Mouse (Mus musculus): ENCODE data around the gene Snrpf. TPM values are rescaled to one million over a fixed set of nuclear protein-coding genes. Genes with fewer than 3 reads are reported as not detected.

Gene Snrpf
- polyA plus RNA-seq (2015; fragmentation: Nextera tagmentation; extraction: Ambion mirVana): 103 and 107 TPM in 2 replicates

- Histone ChIP-seq H3K27me3 (no peaks in the 10 kb centered on the region), H3K36me3 (peaks cover 13% of the 10 kb centered on the region; the same call in 1 of the 2 replicates), H3K9ac (peak within 1 kb of the TSS; percentile 62), H3K27ac (replicated peaks) (peak within 1 kb of the TSS; percentile 76), H3K9me3 (replicated peaks) (no peaks in the 10 kb centered on the region), H3K4me3 (replicated peaks) (peak within 1 kb of the TSS; percentile 81), H3K4me2 (replicated peaks) (peak within 1 kb of the TSS; percentile 89), H3K4me1 (peaks cover 20% of the 10 kb centered on the region; the same call in 1 of the 2 replicates)
- under 1% methylated on average over 63 of the region's 63 CpGs for WGBS
- ATAC-seq (ENCODE audit: insufficient number of reproducible peaks, low FRiP score, low TSS enrichment, low read depth): peak; percentile 91
Measured at GRCm38 (mm10) chr10:93589281-93589848, at the start of gene Snrpf. Gene Snrpf, minus strand, starts transcription at chr10:93589706.

- Histone ChIP-seq H3K27me3 (no peaks in the 10 kb centered on the region; the same call in 1 of the 2 replicates), H3K27ac (replicated peaks) (no peak overlapping the region), H3K4me3 (replicated peaks) (no peak overlapping the region), H3K36me3 (no peaks in the 10 kb centered on the region), H3K9me3 (replicated peaks) (no peaks in the 10 kb centered on the region), H3K4me2 (replicated peaks) (no peak overlapping the region), H3K4me1 (peaks cover 8% of the 10 kb centered on the region), H3K9ac (no peak overlapping the region)
- 36% methylated on average over 9 of the region's 9 CpGs for WGBS
- no peak for ATAC-seq (ENCODE audit: insufficient number of reproducible peaks, low FRiP score, low TSS enrichment, low read depth)
Measured at GRCm38 (mm10) chr10:93635941-93636340, 46.4 kb upstream of the Snrpf start.

GRCm38 (mm10) chr10:93633971-93634370 is 44.5 kb upstream of the Snrpf start:
- Histone ChIP-seq H3K9ac (no peak overlapping the region), H3K4me2 (replicated peaks) (no peak overlapping the region), H3K27me3 (no peaks in the 10 kb centered on the region), H3K4me3 (replicated peaks) (no peak overlapping the region), H3K36me3 (no peaks in the 10 kb centered on the region), H3K27ac (replicated peaks) (no peak overlapping the region), H3K4me1 (no peaks in the 10 kb centered on the region), H3K9me3 (replicated peaks) (no peaks in the 10 kb centered on the region)
- ATAC-seq (ENCODE audit: insufficient number of reproducible peaks, low FRiP score, low TSS enrichment, low read depth): no peak
- WGBS: 92% methylated on average over 2 of the region's 2 CpGs

DNA sequence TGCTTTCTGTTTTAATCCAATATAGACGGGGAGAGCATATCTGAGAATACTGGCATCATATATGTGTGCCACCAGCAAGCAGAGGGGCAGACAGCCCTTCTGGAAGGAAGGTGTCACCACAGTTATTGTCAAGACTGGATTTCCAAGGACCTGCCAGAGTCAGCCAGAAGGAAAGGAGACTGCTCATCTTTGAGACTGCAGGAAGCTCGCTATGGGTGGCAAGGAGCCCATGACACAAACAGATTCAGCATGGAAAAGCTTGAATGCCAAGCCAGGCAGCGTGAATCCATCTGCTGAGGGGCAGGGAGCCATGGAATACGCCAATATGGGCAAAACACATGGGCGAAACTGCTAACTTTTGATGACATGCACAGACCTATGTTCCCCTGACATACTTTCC is 44.1 kb upstream of the Snrpf start:
- Histone ChIP-seq H3K36me3 (no peaks in the 10 kb centered on the region), H3K4me2 (replicated peaks) (no peak overlapping the region), H3K9ac (no peak overlapping the region), H3K27me3 (no peaks in the 10 kb centered on the region), H3K4me1 (no peaks in the 10 kb centered on the region), H3K4me3 (replicated peaks) (no peak overlapping the region), H3K27ac (replicated peaks) (no peak overlapping the region), H3K9me3 (replicated peaks) (no peaks in the 10 kb centered on the region)
- WGBS: 80% methylated on average over 5 of the region's 5 CpGs
- no peak for ATAC-seq (ENCODE audit: insufficient number of reproducible peaks, low FRiP score, low TSS enrichment, low read depth)

- Histone ChIP-seq H3K4me2 (replicated peaks) (no peak overlapping the region), H3K9ac (no peak overlapping the region), H3K27ac (replicated peaks) (no peak overlapping the region), H3K4me3 (replicated peaks) (no peak overlapping the region), H3K36me3 (no peaks in the 10 kb centered on the region), H3K4me1 (no peaks in the 10 kb centered on the region), H3K9me3 (replicated peaks) (no peaks in the 10 kb centered on the region), H3K27me3 (no peaks in the 10 kb centered on the region)
- 68% methylated on average over 4 of the region's 4 CpGs for WGBS
- no peak for ATAC-seq (ENCODE audit: insufficient number of reproducible peaks, low FRiP score, low TSS enrichment, low read depth)
Measured at GRCm38 (mm10) chr10:93632086-93632485, 42.6 kb upstream of the Snrpf start.

DNA sequence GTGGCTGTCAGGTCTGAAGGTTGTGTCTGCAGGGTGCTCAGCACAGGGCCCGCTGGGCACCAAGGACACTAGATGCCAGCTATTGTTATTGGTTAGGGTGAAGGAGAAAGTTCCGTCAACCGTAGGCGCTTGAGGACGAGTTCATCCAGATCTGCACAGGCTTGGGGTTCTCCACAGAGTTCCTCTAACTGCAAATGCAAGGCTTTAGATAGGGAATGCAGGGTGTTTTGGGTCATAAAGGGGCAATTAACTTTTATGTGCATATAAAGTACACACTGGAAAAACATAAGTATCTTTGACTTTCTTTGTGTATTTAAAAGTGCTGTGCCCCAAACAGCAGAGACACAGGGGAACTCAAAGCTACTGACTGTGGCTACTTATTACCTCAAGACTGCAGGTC is 40.8 kb upstream of the Snrpf start:
- no peak overlapping the region for H3K9ac ChIP-seq
- H3K36me3 ChIP-seq: no peaks in the 10 kb centered on the region
- H3K27me3 ChIP-seq: no peaks in the 10 kb centered on the region
- no peaks in the 10 kb centered on the region for H3K9me3 ChIP-seq (replicated peaks)
- H3K27ac ChIP-seq (replicated peaks): no peak overlapping the region
- ATAC-seq (ENCODE audit: insufficient number of reproducible peaks, low FRiP score, low TSS enrichment, low read depth): no peak
- H3K4me1 ChIP-seq: no peaks in the 10 kb centered on the region
- H3K4me3 ChIP-seq (replicated peaks): no peak overlapping the region
- 96% methylated on average over 5 of the region's 5 CpGs for WGBS
- H3K4me2 ChIP-seq (replicated peaks): no peak overlapping the region

DNA sequence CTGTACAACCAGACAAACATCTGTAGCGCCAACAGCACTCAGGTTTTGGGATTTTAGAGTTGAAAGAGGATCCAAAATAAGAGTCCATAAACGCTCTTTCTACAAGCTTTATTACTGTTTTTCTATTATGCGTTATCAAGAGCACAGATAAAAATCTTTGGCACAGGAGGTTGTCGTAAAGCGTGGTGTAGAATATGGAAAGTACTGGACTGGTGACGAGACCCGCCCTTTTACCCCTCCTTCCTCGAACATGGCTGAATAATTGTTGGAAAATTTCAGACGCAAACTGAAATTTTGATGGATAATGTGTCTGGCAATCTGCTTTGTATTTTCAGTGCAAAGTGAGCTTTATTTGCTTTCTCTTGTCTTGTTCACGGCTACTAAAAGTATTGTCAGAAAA is 34.6 kb upstream of the Snrpf start:
- H3K4me2 ChIP-seq (replicated peaks): no peak overlapping the region
- no peaks in the 10 kb centered on the region for H3K36me3 ChIP-seq
- H3K9me3 ChIP-seq (replicated peaks): no peaks in the 10 kb centered on the region
- H3K4me3 ChIP-seq (replicated peaks): no peak overlapping the region
- H3K4me1 ChIP-seq: no peaks in the 10 kb centered on the region
- no peak overlapping the region for H3K27ac ChIP-seq (replicated peaks)
- 55% methylated on average over 10 of the region's 10 CpGs for WGBS
- ATAC-seq (ENCODE audit: insufficient number of reproducible peaks, low FRiP score, low TSS enrichment, low read depth): no peak
- no peaks in the 10 kb centered on the region for H3K27me3 ChIP-seq
- H3K9ac ChIP-seq: no peak overlapping the region

- no peak overlapping the region for H3K9ac ChIP-seq
- H3K36me3 ChIP-seq: no peaks in the 10 kb centered on the region
- H3K27me3 ChIP-seq: no peaks in the 10 kb centered on the region
- no peak overlapping the region for H3K4me2 ChIP-seq (replicated peaks)
- 45% methylated on average over 9 of the region's 9 CpGs for WGBS
- H3K9me3 ChIP-seq (replicated peaks): no peaks in the 10 kb centered on the region
- no peak for ATAC-seq (ENCODE audit: insufficient number of reproducible peaks, low FRiP score, low TSS enrichment, low read depth)
- H3K4me3 ChIP-seq (replicated peaks): no peak overlapping the region
- no peaks in the 10 kb centered on the region for H3K4me1 ChIP-seq
- H3K27ac ChIP-seq (replicated peaks): no peak overlapping the region
Measured at GRCm38 (mm10) chr10:93623725-93624124, 34.2 kb upstream of the Snrpf start.

DNA sequence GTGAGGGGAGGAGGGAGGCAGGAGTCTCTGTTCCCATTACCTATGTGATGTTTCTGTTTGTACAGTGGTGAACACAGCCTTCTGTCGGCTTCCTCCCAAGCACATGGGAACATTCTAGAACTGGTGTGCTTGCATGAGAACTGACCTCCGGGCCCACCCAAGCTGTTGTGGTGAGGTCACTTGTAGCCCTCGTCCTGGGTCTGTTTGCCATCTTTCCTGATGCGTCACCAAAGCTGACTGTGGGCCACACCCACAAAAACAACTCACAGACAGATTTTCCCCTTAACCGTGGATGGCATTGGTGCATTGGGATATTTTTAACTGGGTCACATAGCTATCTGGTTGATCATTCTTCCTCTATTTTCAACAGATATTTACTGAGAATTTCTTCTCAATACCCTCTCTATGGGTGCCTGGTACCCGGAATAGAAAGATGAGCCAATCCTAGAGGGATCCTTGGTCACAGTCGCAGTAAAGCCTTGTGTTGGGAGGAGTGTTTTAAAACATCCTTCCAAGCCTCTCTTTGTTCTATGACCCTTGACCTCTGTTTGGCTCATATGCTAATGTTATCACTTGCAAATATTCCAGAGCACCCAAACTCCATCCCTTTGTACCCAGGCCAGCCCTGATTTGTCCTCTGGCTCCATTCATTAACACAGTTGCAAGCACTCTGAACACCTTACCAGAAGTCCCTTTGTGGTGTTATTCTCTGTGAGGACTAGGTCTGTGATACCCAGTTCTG is 31.1 kb upstream of the Snrpf start:
- H3K9ac ChIP-seq: no peak overlapping the region
- WGBS: 66% methylated on average over 7 of the region's 7 CpGs
- no peaks in the 10 kb centered on the region for H3K9me3 ChIP-seq (replicated peaks)
- H3K4me1 ChIP-seq: no peaks in the 10 kb centered on the region
- H3K4me2 ChIP-seq (replicated peaks): no peak overlapping the region
- H3K27ac ChIP-seq (replicated peaks): no peak overlapping the region
- H3K4me3 ChIP-seq (replicated peaks): no peak overlapping the region
- no peaks in the 10 kb centered on the region for H3K27me3 ChIP-seq
- H3K36me3 ChIP-seq: no peaks in the 10 kb centered on the region
- ATAC-seq (ENCODE audit: insufficient number of reproducible peaks, low FRiP score, low TSS enrichment, low read depth): no peak

DNA sequence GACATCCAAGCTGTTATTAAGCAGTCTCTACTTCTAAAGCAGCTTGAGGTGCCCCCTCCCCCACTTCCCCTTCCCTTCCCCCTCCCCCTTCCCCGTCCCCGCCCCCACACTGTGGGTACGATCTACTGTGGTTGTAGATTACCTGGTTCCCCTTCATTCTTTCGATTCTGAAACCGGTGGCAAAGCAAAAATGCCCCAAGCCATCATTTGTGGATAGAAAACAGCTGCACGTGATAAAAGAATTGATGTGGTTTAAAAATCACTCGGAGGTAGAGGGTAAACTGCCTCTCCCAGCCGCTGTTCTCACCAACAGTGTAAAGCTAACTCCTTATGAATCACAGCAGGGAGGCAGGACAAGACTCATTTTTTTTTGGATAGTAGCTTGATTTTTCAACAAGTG is 25.3 kb upstream of the Snrpf start:
- Histone ChIP-seq H3K27me3 (no peaks in the 10 kb centered on the region), H3K9ac (no peak overlapping the region), H3K36me3 (no peaks in the 10 kb centered on the region), H3K4me2 (replicated peaks) (no peak overlapping the region), H3K9me3 (replicated peaks) (no peaks in the 10 kb centered on the region), H3K27ac (replicated peaks) (no peak overlapping the region), H3K4me1 (no peaks in the 10 kb centered on the region), H3K4me3 (replicated peaks) (no peak overlapping the region)
- no peak for ATAC-seq (ENCODE audit: insufficient number of reproducible peaks, low FRiP score, low TSS enrichment, low read depth)
- WGBS: 28% methylated on average over 8 of the region's 8 CpGs

- Histone ChIP-seq H3K4me3 (replicated peaks) (no peak overlapping the region), H3K27me3 (no peaks in the 10 kb centered on the region), H3K36me3 (no peaks in the 10 kb centered on the region), H3K27ac (replicated peaks) (no peak overlapping the region), H3K9ac (no peak overlapping the region), H3K4me2 (replicated peaks) (no peak overlapping the region), H3K9me3 (replicated peaks) (no peaks in the 10 kb centered on the region), H3K4me1 (no peaks in the 10 kb centered on the region)
- no peak for ATAC-seq (ENCODE audit: insufficient number of reproducible peaks, low FRiP score, low TSS enrichment, low read depth)
- WGBS: 42% methylated on average over 18 of the region's 18 CpGs
Measured at GRCm38 (mm10) chr10:93611419-93612007, 22.0 kb upstream of the Snrpf start.

Data from embryonic facial prominence, embryonic 15.5 days (tissue).